Mouse (Mus musculus) gastrocnemius, postnatal 4 days (tissue): ENCODE measurements around the gene Ctbp2. TPM values are rescaled to one million over a fixed set of nuclear protein-coding genes. Genes with fewer than 3 reads are reported as not detected.

Source experiments
- DNase-seq, 2 experiments: peaks; one replicate each; pipeline ENCODE4 v3.0.0; 2021 to 2022; ENCODE audit warnings: low spot score in 2 of 2, mixed read lengths in 2 of 2
- total RNA-seq, 2 experiments: library from RNA; stranded (reverse); gene quantifications; 2 replicates each; pipeline ENCODE4 v1.2.3; 2021

Gene Ctbp2
- total RNA-seq, 2 experiments from 2014 or later: 46.8 to 57.3 TPM

GRCm38 (mm10) chr7:132964395-132964794, 159.8 kb downstream of the Ctbp2 start:
- DNase-seq: no peak

- DNase-seq: no peak
These were observed 173.5 kb downstream of the Ctbp2 start for GRCm38 (mm10) chr7:132950613-132951012.

GRCm38 (mm10) chr7:132949968-132950367, 174.2 kb downstream of the Ctbp2 start:
- no peak for DNase-seq

- DNase-seq: no peak
These were observed 183.6 kb downstream of the Ctbp2 start for GRCm38 (mm10) chr7:132940569-132940968.

- no peak for DNase-seq
These were observed 185.0 kb downstream of the Ctbp2 start for GRCm38 (mm10) chr7:132939118-132939517.

Other genes starting within 250 kb of the Ctbp2 start
- gene Zranb1, start 193.2 kb downstream of the Ctbp2 start, total RNA-seq: 10 to 100 TPM; 29.7 to 35.5 TPM
- gene Fgfr2, start 1.0 kb downstream of the Ctbp2 start, total RNA-seq: 1 to 10 TPM; 6.5 to 8.0 TPM